Mouse (Mus musculus) hindbrain, embryonic 11.5 days (tissue): ENCODE data around the gene Hdgf. TPM values are rescaled to one million over a fixed set of nuclear protein-coding genes. Genes with fewer than 3 reads are reported as not detected.
"Not testable (repeated sequence)": the region's sequence is repeated elsewhere in the genome, so short reads cannot be mapped to it uniquely, and the experiment has no call there.

Source experiments
- ATAC-seq: fragments of 200-750 bp; cut with Nextera tagmentation; 2 replicates; pipeline ENCODE4 v1.8.0; 2017; ENCODE audit warnings: mild to moderate bottlenecking, moderate TSS enrichment, moderate library complexity; ENCODE audit not compliant: low FRiP score
- DNase-seq: peaks from one replicate; pipeline ENCODE4 v3.0.0-alpha.2; 2015; ENCODE audit warnings: low spot score
- H3K27ac ChIP-seq: fragments of 300-500 bp; sonication (generic); 2 replicates; pipeline ENCODE4 v1.5.1; 2014; ENCODE audit warnings: mild to moderate bottlenecking, low read depth, low read length
- H3K27me3 ChIP-seq: fragments of 300-500 bp; sonication (generic); 2 replicates; pipeline ENCODE4 v1.6.1; 2014; ENCODE audit warnings: mild to moderate bottlenecking, low read length, moderate library complexity, mixed read lengths; ENCODE audit not compliant: control insufficient read depth, insufficient read depth
- H3K36me3 ChIP-seq: fragments of 300-500 bp; sonication (generic); 2 replicates; pipeline ENCODE4 v1.6.1; 2014; ENCODE audit warnings: mild to moderate bottlenecking, low read length, moderate library complexity, mixed read lengths; ENCODE audit not compliant: control insufficient read depth, insufficient read depth
- H3K4me1 ChIP-seq: fragments of 300-500 bp; sonication (generic); replicated peaks from 2 replicates; pipeline ENCODE4 v1.6.1; 2014; ENCODE audit warnings: low read length, mixed read lengths; ENCODE audit not compliant: control insufficient read depth, insufficient read depth
- H3K4me2 ChIP-seq: fragments of 300-500 bp; sonication (generic); replicated peaks from 2 replicates; pipeline ENCODE4 v1.6.1; 2014; ENCODE audit warnings: mild to moderate bottlenecking, low read depth, low read length
- H3K4me3 ChIP-seq: fragments of 300-500 bp; sonication (generic); 2 replicates; pipeline ENCODE4 v1.5.1; 2014; ENCODE audit warnings: low read depth, low read length
- H3K9ac ChIP-seq: fragments of 300-500 bp; sonication (generic); 2 replicates; pipeline ENCODE4 v1.6.1; 2014; ENCODE audit warnings: low read depth, low read length
- H3K9me3 ChIP-seq: fragments of 300-500 bp; sonication (generic); 2 replicates; pipeline ENCODE4 v1.6.1; 2016; ENCODE audit warnings: low read length; ENCODE audit not compliant: control insufficient read depth
- WGBS: fragments of 180-500 bp; shearing (Covaris S2); extraction: QIAGEN DNeasy Blood & Tissue Kit; methylation state at CpG from one replicate; pipeline ENCODE4 v1.1.7; 2014; 5-methylcytosine and 5-hydroxymethylcytosine counted together
- polyA plus RNA-seq: library from polyadenylated mRNA; unstranded; fragments of >200 nt; fragmentation: Nextera tagmentation; extraction: Ambion mirVana; gene quantifications from 2 replicates; pipeline ENCODE4 v1.2.1, GENCODE M21; 2014

Hdgf gene
- polyA plus RNA-seq: 202 and 246 TPM in 2 replicates

GRCm38 (mm10) chr3:87905880-87906485, at the start of gene Hdgf:
Gene Hdgf, plus strand, starts transcription at chr3:87906321.
- Histone ChIP-seq H3K27me3 (no peaks in the 10 kb centered on the region), H3K36me3 (no peaks in the 10 kb centered on the region), H3K4me2 (peak within 1 kb of the TSS; percentile 88), H3K27ac (peak within 1 kb of the TSS; percentile 94), H3K9ac (peak within 1 kb of the TSS; percentile 94), H3K9me3 (no peaks in the 10 kb centered on the region), H3K4me1 (peaks cover 14% of the 10 kb centered on the region), H3K4me3 (peak within 1 kb of the TSS; percentile 79)
- ATAC-seq (peak; percentile 93), DNase-seq (peak; percentile 97)
- WGBS: 2% methylated on average over 56 of the region's 57 CpGs

DNA sequence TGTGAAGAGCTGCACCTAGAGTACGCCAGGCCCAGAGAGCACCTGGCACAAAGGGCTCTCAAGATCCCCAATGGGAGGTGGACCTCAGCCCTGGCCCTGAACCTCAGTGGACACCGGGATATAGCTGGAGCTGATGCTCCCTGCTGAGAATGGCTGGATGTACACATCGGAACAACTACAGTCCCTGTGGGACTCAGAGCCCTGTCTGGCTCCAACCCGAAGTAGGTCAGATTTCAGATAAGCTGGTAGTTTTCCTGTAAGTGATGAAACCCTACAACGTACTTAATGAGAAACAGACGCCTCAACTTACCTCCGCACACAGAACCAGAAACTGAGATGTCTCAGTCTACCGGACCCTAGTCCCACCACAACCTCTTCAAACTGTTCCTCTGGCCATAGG, 48.5 kb upstream of the Hdgf start:
- DNase-seq (no peak), ATAC-seq (no peak)
- no peak overlapping the region for H3K4me2 ChIP-seq
- H3K27me3 ChIP-seq: no peaks in the 10 kb centered on the region
- no peak overlapping the region for H3K9ac ChIP-seq
- no peak overlapping the region for H3K27ac ChIP-seq
- peaks cover 14% of the 10 kb centered on the region; the same call in 1 of the 2 replicates for H3K36me3 ChIP-seq
- no peak overlapping the region for H3K4me3 ChIP-seq
- no peaks in the 10 kb centered on the region; the same call in 1 of the 2 replicates for H3K4me1 ChIP-seq
- H3K9me3 ChIP-seq: no peaks in the 10 kb centered on the region
- WGBS: 83% methylated on average over 8 of the region's 8 CpGs

DNA sequence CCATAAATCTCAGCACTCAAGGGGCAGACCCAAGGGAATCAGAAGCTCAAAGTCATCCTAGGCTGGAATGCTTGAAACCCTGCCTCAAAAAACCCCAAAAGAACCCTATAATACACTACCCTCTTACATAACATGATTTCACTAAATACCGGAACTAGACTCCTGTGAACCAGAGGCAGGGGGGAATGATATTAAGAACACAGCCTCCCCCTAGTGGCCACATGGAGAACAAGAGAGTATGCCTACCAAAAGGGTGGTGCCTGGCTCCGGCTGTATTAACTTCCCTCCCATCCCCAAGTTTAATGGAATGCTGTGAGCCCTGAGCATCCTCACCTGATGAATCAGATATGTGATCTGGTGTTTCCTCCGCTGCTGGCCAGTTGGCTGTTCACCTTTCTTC, 46.3 kb upstream of the Hdgf start:
- Histone ChIP-seq H3K4me1 (no peaks in the 10 kb centered on the region), H3K4me3 (no peak overlapping the region), H3K4me2 (no peak overlapping the region), H3K9me3 (no peaks in the 10 kb centered on the region), H3K27me3 (no peaks in the 10 kb centered on the region), H3K9ac (no peak overlapping the region), H3K27ac (no peak overlapping the region), H3K36me3 (peaks cover 14% of the 10 kb centered on the region)
- ATAC-seq (0 out of 2 replicates have a peak, but pooled peaks have one; percentile 12), DNase-seq (peak; percentile 78)
- WGBS: 35% methylated on average over 3 of the region's 3 CpGs

DNA sequence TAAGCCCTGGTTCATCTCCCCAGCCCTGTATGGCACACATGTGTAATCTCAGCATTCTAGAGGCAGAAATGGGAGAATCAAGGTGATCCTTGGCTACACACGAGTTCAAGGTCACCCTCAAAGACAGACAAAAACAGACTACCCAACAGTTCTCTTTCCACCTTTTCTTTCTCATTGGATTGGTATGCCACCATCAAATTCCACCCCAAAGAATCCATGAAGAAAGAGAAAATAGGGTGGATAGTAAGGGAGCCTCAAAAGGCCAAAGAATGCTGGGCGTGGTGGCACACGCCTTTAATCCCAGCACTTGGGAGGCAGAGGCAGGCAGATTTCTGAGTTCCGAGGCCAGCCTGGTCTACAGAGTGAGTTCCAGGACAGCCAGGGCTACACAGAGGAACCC, 42.0 kb upstream of the Hdgf start:
- not testable (repeated sequence) for H3K27me3 ChIP-seq, H3K4me2 ChIP-seq, H3K4me1 ChIP-seq, H3K9me3 ChIP-seq, ATAC-seq, H3K27ac ChIP-seq, DNase-seq, H3K36me3 ChIP-seq, H3K9ac ChIP-seq, H3K4me3 ChIP-seq
- 94% methylated on average over 4 of the region's 4 CpGs for WGBS

DNA sequence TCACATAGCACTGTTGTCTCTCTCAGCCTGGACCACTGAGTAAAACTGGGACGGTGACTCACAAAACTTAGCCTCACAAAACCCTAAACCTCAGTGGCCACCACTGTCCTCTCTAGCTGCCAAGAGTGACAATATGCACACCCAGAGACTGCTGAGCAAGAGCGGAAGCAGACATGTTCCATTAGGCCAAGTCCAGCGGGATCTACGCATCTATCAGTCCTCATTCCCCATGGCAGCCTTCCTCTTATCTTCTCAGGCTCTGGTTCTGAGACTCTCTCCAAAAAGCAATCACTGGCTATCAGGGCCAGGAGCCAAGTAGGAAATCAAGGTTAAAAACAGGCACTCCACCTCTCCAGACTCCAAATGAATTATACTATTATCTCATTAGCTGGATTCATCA, 28.4 kb upstream of the Hdgf start:
- H3K4me2 ChIP-seq: no peak overlapping the region
- DNase-seq (no peak), ATAC-seq (no peak)
- H3K27me3 ChIP-seq: no peaks in the 10 kb centered on the region
- H3K4me1 ChIP-seq: no peaks in the 10 kb centered on the region
- H3K36me3 ChIP-seq: no peaks in the 10 kb centered on the region
- H3K9ac ChIP-seq: no peak overlapping the region
- 97% methylated on average over 4 of the region's 4 CpGs for WGBS
- H3K4me3 ChIP-seq: no peak overlapping the region
- no peaks in the 10 kb centered on the region for H3K9me3 ChIP-seq
- no peak overlapping the region for H3K27ac ChIP-seq

DNA sequence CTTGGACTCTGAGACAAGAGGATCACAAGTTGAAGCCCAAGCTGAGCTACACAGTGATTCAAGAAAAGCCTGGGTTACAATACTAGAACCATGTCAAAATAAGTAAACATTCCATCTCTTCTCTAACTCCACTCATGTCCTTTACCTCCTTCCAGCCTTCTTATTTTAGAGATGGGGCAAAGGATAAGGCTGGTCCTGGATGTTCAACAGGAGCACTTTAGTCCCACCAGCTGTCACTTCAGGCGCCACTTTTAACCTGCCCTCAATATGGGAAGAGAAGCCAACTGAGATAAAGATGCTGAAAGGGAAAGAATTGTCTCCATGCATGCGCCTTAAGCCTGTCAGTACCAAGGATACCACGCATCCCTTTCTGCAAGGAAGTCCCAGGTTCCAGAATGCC, 21.8 kb upstream of the Hdgf start:
- 1% methylated on average over 3 of the region's 3 CpGs for WGBS
- Histone ChIP-seq H3K36me3 (no peaks in the 10 kb centered on the region), H3K4me2 (peak overlapping the region; percentile 92), H3K4me3 (peak overlapping the region; percentile 95), H3K4me1 (peaks cover 6% of the 10 kb centered on the region), H3K9ac (peak overlapping the region; percentile 94), H3K27me3 (no peaks in the 10 kb centered on the region), H3K9me3 (no peaks in the 10 kb centered on the region), H3K27ac (no peak overlapping the region)
- ATAC-seq: no peak
- no peak for DNase-seq

DNA sequence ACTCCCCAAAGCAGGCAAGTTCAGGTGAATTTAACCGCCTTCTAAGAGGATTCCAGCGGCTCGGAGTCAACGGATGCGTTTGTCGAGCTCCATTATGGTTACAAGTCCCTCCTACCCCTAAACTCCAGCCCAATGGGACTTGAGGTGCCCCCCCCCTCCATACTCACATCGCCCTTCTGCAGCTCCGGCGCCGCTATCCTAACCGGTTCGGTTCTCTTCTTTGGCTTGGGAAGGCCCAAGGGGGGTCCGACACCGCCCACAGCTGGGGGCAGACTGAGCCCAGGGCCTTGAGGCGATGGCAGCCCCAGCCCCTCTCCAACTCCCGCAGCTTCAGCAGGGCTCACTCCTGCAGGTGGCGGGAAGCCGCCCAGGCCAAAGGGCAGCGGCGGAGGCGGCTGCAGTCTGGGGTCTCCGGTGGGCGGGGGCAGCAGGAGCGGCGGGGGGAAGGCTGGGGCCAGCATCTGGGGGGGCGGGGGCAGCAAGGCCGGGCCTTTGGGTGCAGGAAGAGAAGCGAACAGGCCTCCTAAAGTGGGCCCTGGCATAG, 21.3 kb upstream of the Hdgf start:
- WGBS: under 1% methylated on average over 18 of the region's 28 CpGs
- peak overlapping the region; percentile 76 for H3K27ac ChIP-seq
- DNase-seq: peak; percentile 49
- peak overlapping the region; percentile 95 for H3K4me3 ChIP-seq
- no peaks in the 10 kb centered on the region for H3K9me3 ChIP-seq
- no peaks in the 10 kb centered on the region for H3K27me3 ChIP-seq
- H3K4me1 ChIP-seq: peaks cover 6% of the 10 kb centered on the region
- H3K9ac ChIP-seq: peak overlapping the region; percentile 94
- ATAC-seq: peak; percentile 39
- H3K36me3 ChIP-seq: no peaks in the 10 kb centered on the region
- H3K4me2 ChIP-seq: peak overlapping the region; percentile 92

GRCm38 (mm10) chr3:87885281-87886003, 20.7 kb upstream of the Hdgf start, which contains the start of gene Prcc:
Gene Prcc, minus strand, starts transcription at chr3:87885608.
- under 1% methylated on average over 33 of the region's 33 CpGs for WGBS
- H3K4me3 ChIP-seq: peak within 1 kb of the TSS; percentile 95

More at GRCm38 (mm10) chr3:87885281-87886003, 20.7 kb upstream of the Hdgf start, which contains the start of gene Prcc:
- no peaks in the 10 kb centered on the region for H3K9me3 ChIP-seq
- DNase-seq (peak; percentile 93), ATAC-seq (peak; percentile 98)
- H3K4me1 ChIP-seq: peaks cover 6% of the 10 kb centered on the region
- peak within 1 kb of the TSS; percentile 76 for H3K27ac ChIP-seq
- H3K36me3 ChIP-seq: no peaks in the 10 kb centered on the region
- no peaks in the 10 kb centered on the region for H3K27me3 ChIP-seq
- H3K4me2 ChIP-seq: peak within 1 kb of the TSS; percentile 92
- peak within 1 kb of the TSS; percentile 94 for H3K9ac ChIP-seq
